Mouse (Mus musculus): Measurements from ENCODE around the gene Ehhadh. TPM values are rescaled to one million over a fixed set of nuclear protein-coding genes. Genes with fewer than 3 reads are reported as not detected.
A peak's percentile ranks its signal among the peaks of the same experiment; 100 is the strongest.
"Not testable (repeated sequence)": the region's sequence is repeated elsewhere in the genome, so short reads cannot be mapped to it uniquely, and the experiment has no call there.

The Ehhadh gene
- total RNA-seq, 2 experiments from 2014 or later: 1.1 to 1.2 TPM

GRCm38 (mm10) chr16:21795071-21795470 lies 7.5 kb upstream of the Ehhadh start:
- no peak for DNase-seq (ENCODE audit: low spot score in 2 of 2)

- DNase-seq (ENCODE audit: low spot score in 2 of 2): no peak
Measured at GRCm38 (mm10) chr16:21794697-21795045, 7.1 kb upstream of the Ehhadh start.

- peak; percentile 95 to 96 for DNase-seq (ENCODE audit: low spot score in 2 of 2)
Measured at GRCm38 (mm10) chr16:21793875-21794696, 6.5 kb upstream of the Ehhadh start, which contains the start of gene Map3k13. Map3k13 (plus strand) TSS chr16:21794346.

GRCm38 (mm10) chr16:21793080-21793810 lies 5.6 kb upstream of the Ehhadh start:
- not testable (repeated sequence) for DNase-seq (ENCODE audit: low spot score in 2 of 2)

GRCm38 (mm10) chr16:21791779-21792178 lies 4.2 kb upstream of the Ehhadh start:
- no peak for DNase-seq (ENCODE audit: low spot score in 2 of 2)

- DNase-seq (ENCODE audit: low spot score in 2 of 2): no peak
Measured at GRCm38 (mm10) chr16:21790469-21790868, 2.9 kb upstream of the Ehhadh start.

GRCm38 (mm10) chr16:21789180-21789579 lies 1.6 kb upstream of the Ehhadh start:
- no peak for DNase-seq (ENCODE audit: low spot score in 2 of 2)

GRCm38 (mm10) chr16:21788581-21788980 lies 974 bp upstream of the Ehhadh start:
- no peak for DNase-seq (ENCODE audit: low spot score in 2 of 2)

- no peak for DNase-seq (ENCODE audit: low spot score in 2 of 2)
Measured at GRCm38 (mm10) chr16:21786317-21786716, 1.3 kb downstream of the Ehhadh start.

GRCm38 (mm10) chr16:21785000-21785399 lies 2.6 kb downstream of the Ehhadh start:
- DNase-seq (ENCODE audit: low spot score in 2 of 2): no peak

GRCm38 (mm10) chr16:21782807-21783206 lies 4.8 kb downstream of the Ehhadh start:
- no peak for DNase-seq (ENCODE audit: low spot score in 2 of 2)

- no peak for DNase-seq (ENCODE audit: low spot score in 2 of 2)
Measured at GRCm38 (mm10) chr16:21781895-21782294, 5.7 kb downstream of the Ehhadh start.

- no peak for DNase-seq (ENCODE audit: low spot score in 2 of 2)
Measured at GRCm38 (mm10) chr16:21781277-21781676, 6.3 kb downstream of the Ehhadh start.

- DNase-seq (ENCODE audit: low spot score in 2 of 2): no peak
Measured at GRCm38 (mm10) chr16:21779149-21779548, 8.5 kb downstream of the Ehhadh start.

GRCm38 (mm10) chr16:21778293-21778866 lies 9.2 kb downstream of the Ehhadh start:
- peak in 1 of 2 experiments; percentile 20 for DNase-seq (ENCODE audit: low spot score in 2 of 2)

- no peak for DNase-seq (ENCODE audit: low spot score in 2 of 2)
Measured at GRCm38 (mm10) chr16:21774725-21775124, 12.9 kb downstream of the Ehhadh start.

- no peak for DNase-seq (ENCODE audit: low spot score in 2 of 2)
Measured at GRCm38 (mm10) chr16:21769667-21770066, 17.9 kb downstream of the Ehhadh start.

- peak in 1 of 2 experiments; percentile 24 for DNase-seq (ENCODE audit: low spot score in 2 of 2)
Measured at GRCm38 (mm10) chr16:21768255-21768654, 19.4 kb downstream of the Ehhadh start.

GRCm38 (mm10) chr16:21758447-21758846 lies 29.2 kb downstream of the Ehhadh start:
- DNase-seq (ENCODE audit: low spot score in 2 of 2): no peak

GRCm38 (mm10) chr16:21743401-21743800 lies 44.2 kb downstream of the Ehhadh start:
- DNase-seq (ENCODE audit: low spot score in 2 of 2): no peak

GRCm38 (mm10) chr16:21742898-21743297 lies 44.7 kb downstream of the Ehhadh start:
- DNase-seq (ENCODE audit: low spot score in 2 of 2): no peak
